In genomic region chr9:58882686-58883085, GRCm38 (mm10) we compare ENCODE assay signal across 32 mouse cellular contexts. TPM values are rescaled to one million over a fixed set of nuclear protein-coding genes. Genes with fewer than 3 reads are reported as not detected.
DNase-seq lines count a peak whose midpoint lies in the region; ATAC-seq and TF ChIP-seq lines count a peak whose summit lies in the region.
"Had no signal": no experiment of that assay in that cellular context is flagged by ENCODE, and none has a peak within 500 bp of the region (broad histone marks: within the 10 kb centered on the region; RNA-seq: fewer than 3 reads in every experiment).

No protein-coding gene starts in this region.

- no peak overlapping the region for H3K4me2 ChIP-seq in kidney, embryonic 16.5 days (replicated peaks; ENCODE audit: low read depth, low read length)
- no peak overlapping the region for H3K4me2 ChIP-seq in hindbrain, embryonic 11.5 days (replicated peaks; ENCODE audit: low read depth, low read length)
- H3K4me2 ChIP-seq: embryonic facial prominence, embryonic 15.5 days; forebrain, embryonic 12.5 days; heart, embryonic 15.5 days; hindbrain, embryonic 13.5 days; limb, embryonic 13.5 days; lung, embryonic 14.5 days; neural tube, embryonic 12.5 days had no signal

- no peak overlapping the region for H3K4me3 ChIP-seq in kidney, adult 2 months (ENCODE audit: insufficient read depth, low read depth, low read length)
- no peak overlapping the region for H3K4me3 ChIP-seq in kidney, embryonic 16.5 days (ENCODE audit: low read length)
- no peak overlapping the region for H3K4me3 ChIP-seq in hindbrain, embryonic 11.5 days (ENCODE audit: low read depth, low read length)
- H3K4me3 ChIP-seq: embryonic facial prominence, embryonic 10.5 days; embryonic facial prominence, embryonic 15.5 days; forebrain, embryonic 12.5 days; heart, embryonic 15.5 days; hindbrain, embryonic 13.5 days; limb, embryonic 13.5 days; midbrain, embryonic 10.5 days; myocyte; neural tube, embryonic 12.5 days had no signal

- H3K27ac ChIP-seq in kidney, adult 2 months (ENCODE audit: insufficient read depth, low read depth, low read length) = no peak overlapping the region
- no peak overlapping the region for H3K27ac ChIP-seq in kidney, embryonic 16.5 days (ENCODE audit: low read length)
- no peak overlapping the region for H3K27ac ChIP-seq in hindbrain, embryonic 11.5 days (ENCODE audit: low read depth, low read length)
- H3K27ac ChIP-seq: embryonic facial prominence, embryonic 10.5 days; embryonic facial prominence, embryonic 15.5 days; forebrain, embryonic 12.5 days; heart, embryonic 15.5 days; hindbrain, embryonic 13.5 days; limb, embryonic 13.5 days; liver, embryonic 14.5 days; midbrain, embryonic 10.5 days; neural tube, embryonic 12.5 days had no signal

- peak; percentile 52 for DNase-seq in kidney, adult 2 months
- peak; percentile 44 for DNase-seq in 3T3-L1 (ENCODE audit: low read depth, low spot score)
- peak; percentile 13 for DNase-seq in Muller cell, postnatal 12 days (ENCODE audit: inconsistent ontology term)
- peak; percentile 66 for DNase-seq in kidney, postnatal 10 days
- DNase-seq in hindbrain, embryonic 11.5 days (ENCODE audit: low spot score) = no peak
- no peak for DNase-seq in left cerebral cortex, adult 18-20 months (ENCODE audit: low spot score in 2 of 2)
- DNase-seq: adrenal gland, postnatal 36 days; cerebellum, adult 2 months; gastrocnemius, postnatal 10 days; lung, embryonic 14.5 days; lung, postnatal 14 days; right cerebral cortex, adult 18-20 months; right cerebral cortex, postnatal 4 days; thymus, adult 2 months; thymus, postnatal 36 days had no signal

- WGBS in kidney, adult 2 months = 16% methylated on average over 1 of the region's 1 CpGs
- WGBS in kidney, embryonic 16.5 days = 70% methylated on average over 1 of the region's 1 CpGs
- 96% methylated on average over 1 of the region's 1 CpGs for WGBS in hindbrain, embryonic 11.5 days

- no peak for ATAC-seq in kidney, embryonic 16.5 days (ENCODE audit: low FRiP score, low TSS enrichment)
- ATAC-seq in hindbrain, embryonic 11.5 days (ENCODE audit: low FRiP score) = no peak
- ATAC-seq in cerebellum, adult (ENCODE audit: insufficient number of reproducible peaks, low FRiP score, low TSS enrichment) = no peak
- ATAC-seq: intestine, embryonic 16.5 days; Patski had no signal

- TF ChIP-seq POLR2A in kidney, adult 2 months (IDR thresholded peaks at IDR 0.05; ENCODE audit: low read depth, low read length) = no peak

- H3K4me1 ChIP-seq in kidney, adult 2 months (ENCODE audit: control insufficient read depth, insufficient read depth, low read length) = no peaks in the 10 kb centered on the region
- H3K4me1 ChIP-seq in kidney, embryonic 16.5 days (ENCODE audit: insufficient read depth, low read length) = no peaks in the 10 kb centered on the region
- no peaks in the 10 kb centered on the region for H3K4me1 ChIP-seq in hindbrain, embryonic 11.5 days (replicated peaks; ENCODE audit: control insufficient read depth, insufficient read depth, low read length)
- H3K4me1 ChIP-seq: embryonic facial prominence, embryonic 10.5 days; embryonic facial prominence, embryonic 15.5 days; forebrain, embryonic 12.5 days; hindbrain, embryonic 13.5 days; limb, embryonic 13.5 days; midbrain, embryonic 10.5 days; neural tube, embryonic 12.5 days had no signal

- no peaks in the 10 kb centered on the region for H3K9me3 ChIP-seq in kidney, embryonic 16.5 days (ENCODE audit: low read length)
- no peaks in the 10 kb centered on the region for H3K9me3 ChIP-seq in hindbrain, embryonic 11.5 days (ENCODE audit: control insufficient read depth, low read length)
- H3K9me3 ChIP-seq: embryonic facial prominence, embryonic 10.5 days; embryonic facial prominence, embryonic 15.5 days; forebrain, embryonic 12.5 days; heart, embryonic 15.5 days; hindbrain, embryonic 13.5 days; limb, embryonic 13.5 days; midbrain, embryonic 10.5 days; neural tube, embryonic 12.5 days had no signal

- H3K9ac ChIP-seq in kidney, embryonic 16.5 days (replicated peaks; ENCODE audit: low read length) = no peak overlapping the region
- H3K9ac ChIP-seq in hindbrain, embryonic 11.5 days (ENCODE audit: low read depth, low read length) = no peak overlapping the region
- H3K9ac ChIP-seq: embryonic facial prominence, embryonic 15.5 days; forebrain, embryonic 12.5 days; heart, embryonic 15.5 days; hindbrain, embryonic 13.5 days; limb, embryonic 13.5 days; liver, embryonic 14.5 days; lung, embryonic 14.5 days; neural tube, embryonic 12.5 days had no signal

- TF ChIP-seq CTCF in kidney, adult 2 months (conservative IDR thresholded peaks at IDR 0.05; ENCODE audit: insufficient read depth, insufficient read length, low read depth, low read length) = no peak

- no peaks in the 10 kb centered on the region for H3K27me3 ChIP-seq in kidney, adult 2 months (replicated peaks; ENCODE audit: control insufficient read depth, insufficient read depth, low read length)
- no peaks in the 10 kb centered on the region for H3K27me3 ChIP-seq in kidney, embryonic 16.5 days (ENCODE audit: insufficient read depth, low read length)
- H3K27me3 ChIP-seq in hindbrain, embryonic 11.5 days (ENCODE audit: control insufficient read depth, insufficient read depth, low read length) = no peaks in the 10 kb centered on the region
- H3K27me3 ChIP-seq: CH12.LX; embryonic facial prominence, embryonic 15.5 days; forebrain, embryonic 12.5 days; heart, embryonic 15.5 days; hindbrain, embryonic 13.5 days; limb, embryonic 13.5 days; neural tube, embryonic 12.5 days; Patski had no signal

- H3K36me3 ChIP-seq in kidney, adult 2 months (ENCODE audit: control insufficient read depth, insufficient read depth, low read length) = no peaks in the 10 kb centered on the region; the same call in 1 of the 2 replicates
- H3K36me3 ChIP-seq in kidney, embryonic 16.5 days (ENCODE audit: insufficient read depth, low read length) = peaks cover 26% of the 10 kb centered on the region
- H3K36me3 ChIP-seq in hindbrain, embryonic 11.5 days (ENCODE audit: control insufficient read depth, insufficient read depth, low read length) = peaks cover 5% of the 10 kb centered on the region; the same call in 1 of the 2 replicates

RNA-seq across cellular contexts. Expression of gene Hcn4, which starts 59.5 kb away (rescaled TPM):
- 0.25 and 0.30 TPM in 2 replicates for polyA plus RNA-seq in kidney, adult 2 months (2012; rRNA removed)
- 0.34 and 0.39 TPM in 2 replicates for polyA plus RNA-seq in kidney, embryonic 16.5 days (2015; fragmentation: Nextera tagmentation; extraction: Ambion mirVana)
- 1.3 and 1.5 TPM in 2 replicates for polyA plus RNA-seq in hindbrain, embryonic 11.5 days (2014; fragmentation: Nextera tagmentation; extraction: Ambion mirVana)
- total RNA-seq in left cerebral cortex, adult 18-20 months (2021) = 1 to 10 TPM; 5.2 to 6.3 TPM
- total RNA-seq: CH12.LX; megakaryocyte progenitor cell, adult 5-6 weeks had no signal
- polyA plus RNA-seq: C2C12 had no signal

Comparison
In these comparisons a context has a peak if more than half of its experiments do, and no peak if none do; other contexts are left out.
1. DNase-seq: peak in kidney, adult 2 months (single experiment), 3T3-L1 (single experiment), Muller cell, postnatal 12 days (single experiment) and kidney, postnatal 10 days (single experiment); none in hindbrain, embryonic 11.5 days (single experiment) and left cerebral cortex, adult 18-20 months (0 of 2).